Mouse (Mus musculus): ENCODE data around the gene Padi2. TPM values are rescaled to one million over a fixed set of nuclear protein-coding genes. Genes with fewer than 3 reads are reported as not detected.

Padi2 gene
- 0.43 and 0.67 TPM in 2 replicates for polyA plus RNA-seq (2012; rRNA removed)

GRCm38 (mm10) chr4:140906076-140906826 lies at the start of gene Padi2:
TSS of gene Padi2 (plus strand) at chr4:140906344.
- peak; percentile 95 for DNase-seq (ENCODE audit: low read depth)
- TF ChIP-seq CTCF (IDR thresholded peaks at IDR 0.05; ENCODE audit: borderline replicate concordance, extremely low read depth, insufficient read depth, insufficient read length) (no peak), POLR2A (IDR thresholded peaks at IDR 0.05; ENCODE audit: borderline replicate concordance, extremely low read depth, insufficient read depth, insufficient read length, poor library complexity, severe bottlenecking) (no peak)

GRCm38 (mm10) chr4:140857041-140857440 lies 49.1 kb upstream of the Padi2 start:
- TF ChIP-seq CTCF (IDR thresholded peaks at IDR 0.05; ENCODE audit: borderline replicate concordance, extremely low read depth, insufficient read depth, insufficient read length) (no peak), POLR2A (IDR thresholded peaks at IDR 0.05; ENCODE audit: borderline replicate concordance, extremely low read depth, insufficient read depth, insufficient read length, poor library complexity, severe bottlenecking) (no peak)
- no peak for DNase-seq (ENCODE audit: low read depth)

GRCm38 (mm10) chr4:140857813-140858212 lies 48.3 kb upstream of the Padi2 start:
- DNase-seq (ENCODE audit: low read depth), result no peak
- TF ChIP-seq CTCF (IDR thresholded peaks at IDR 0.05; ENCODE audit: borderline replicate concordance, extremely low read depth, insufficient read depth, insufficient read length), result no peak

- DNase-seq (ENCODE audit: low read depth), result no peak
- no peak for TF ChIP-seq POLR2A (IDR thresholded peaks at IDR 0.05; ENCODE audit: borderline replicate concordance, extremely low read depth, insufficient read depth, insufficient read length, poor library complexity, severe bottlenecking)
- TF ChIP-seq CTCF (IDR thresholded peaks at IDR 0.05; ENCODE audit: borderline replicate concordance, extremely low read depth, insufficient read depth, insufficient read length), result no peak
Observed at GRCm38 (mm10) chr4:140859291-140859690, 46.9 kb upstream of the Padi2 start.

GRCm38 (mm10) chr4:140860125-140860766 lies 45.9 kb upstream of the Padi2 start:
- DNase-seq (ENCODE audit: low read depth), result no peak
- no peak for TF ChIP-seq POLR2A (IDR thresholded peaks at IDR 0.05; ENCODE audit: borderline replicate concordance, extremely low read depth, insufficient read depth, insufficient read length, poor library complexity, severe bottlenecking)

- no peak for DNase-seq (ENCODE audit: low read depth)
- TF ChIP-seq CTCF (IDR thresholded peaks at IDR 0.05; ENCODE audit: borderline replicate concordance, extremely low read depth, insufficient read depth, insufficient read length), result no peak
- TF ChIP-seq POLR2A (IDR thresholded peaks at IDR 0.05; ENCODE audit: borderline replicate concordance, extremely low read depth, insufficient read depth, insufficient read length, poor library complexity, severe bottlenecking), result no peak
Observed at GRCm38 (mm10) chr4:140860767-140861147, 45.4 kb upstream of the Padi2 start.

GRCm38 (mm10) chr4:140862036-140862650 lies 44.0 kb upstream of the Padi2 start:
- TF ChIP-seq CTCF (IDR thresholded peaks at IDR 0.05; ENCODE audit: borderline replicate concordance, extremely low read depth, insufficient read depth, insufficient read length), result no peak
- no peak for TF ChIP-seq POLR2A (IDR thresholded peaks at IDR 0.05; ENCODE audit: borderline replicate concordance, extremely low read depth, insufficient read depth, insufficient read length, poor library complexity, severe bottlenecking)
- no peak for DNase-seq (ENCODE audit: low read depth)

- no peak for TF ChIP-seq CTCF (IDR thresholded peaks at IDR 0.05; ENCODE audit: borderline replicate concordance, extremely low read depth, insufficient read depth, insufficient read length)
- peak; percentile 29 for DNase-seq (ENCODE audit: low read depth)
Observed at GRCm38 (mm10) chr4:140868484-140869190, 37.5 kb upstream of the Padi2 start.

- TF ChIP-seq CTCF (IDR thresholded peaks at IDR 0.05; ENCODE audit: borderline replicate concordance, extremely low read depth, insufficient read depth, insufficient read length) (no peak), POLR2A (IDR thresholded peaks at IDR 0.05; ENCODE audit: borderline replicate concordance, extremely low read depth, insufficient read depth, insufficient read length, poor library complexity, severe bottlenecking) (no peak)
- no peak for DNase-seq (ENCODE audit: low read depth)
Observed at GRCm38 (mm10) chr4:140869945-140870344, 36.2 kb upstream of the Padi2 start.

GRCm38 (mm10) chr4:140870876-140871275 lies 35.3 kb upstream of the Padi2 start:
- no peak for DNase-seq (ENCODE audit: low read depth)
- TF ChIP-seq CTCF (IDR thresholded peaks at IDR 0.05; ENCODE audit: borderline replicate concordance, extremely low read depth, insufficient read depth, insufficient read length) (no peak), POLR2A (IDR thresholded peaks at IDR 0.05; ENCODE audit: borderline replicate concordance, extremely low read depth, insufficient read depth, insufficient read length, poor library complexity, severe bottlenecking) (no peak)

GRCm38 (mm10) chr4:140871376-140871775 lies 34.8 kb upstream of the Padi2 start:
- TF ChIP-seq POLR2A (IDR thresholded peaks at IDR 0.05; ENCODE audit: borderline replicate concordance, extremely low read depth, insufficient read depth, insufficient read length, poor library complexity, severe bottlenecking) (no peak), CTCF (IDR thresholded peaks at IDR 0.05; ENCODE audit: borderline replicate concordance, extremely low read depth, insufficient read depth, insufficient read length) (no peak)
- no peak for DNase-seq (ENCODE audit: low read depth)
